Mouse (Mus musculus) forebrain, embryonic 10.5 days (tissue): Measurements from ENCODE around the gene Rims1. TPM values are rescaled to one million over a fixed set of nuclear protein-coding genes. Genes with fewer than 3 reads are reported as not detected.

Source experiments
- DNase-seq: peaks from one replicate; pipeline ENCODE4 v3.0.0-alpha.2; 2017; ENCODE audit warnings: low spot score; ENCODE audit errors: extremely low spot score
- H3K27ac ChIP-seq: fragments of 300-500 bp; sonication (generic); 2 replicates; pipeline ENCODE4 v1.5.1; 2016; ENCODE audit warnings: mild to moderate bottlenecking
- H3K27me3 ChIP-seq: fragments of 300-500 bp; sonication (generic); 2 replicates; pipeline ENCODE4 v1.6.1; 2016; ENCODE audit warnings: mild to moderate bottlenecking; ENCODE audit not compliant: poor library complexity, severe bottlenecking
- H3K36me3 ChIP-seq: fragments of 300-500 bp; sonication (generic); replicated peaks from 2 replicates; pipeline ENCODE4 v1.6.1; 2016; ENCODE audit warnings: mild to moderate bottlenecking, moderate library complexity
- H3K4me1 ChIP-seq: fragments of 300-500 bp; sonication (generic); 2 replicates; pipeline ENCODE4 v1.6.1; 2016
- H3K4me3 ChIP-seq: fragments of 300-500 bp; sonication (generic); 2 replicates; pipeline ENCODE4 v1.5.1; 2016; ENCODE audit warnings: mild to moderate bottlenecking, moderate library complexity
- H3K9me3 ChIP-seq: fragments of 300-500 bp; sonication (generic); 2 replicates; pipeline ENCODE4 v1.6.1; 2016; ENCODE audit warnings: mild to moderate bottlenecking, moderate library complexity
- WGBS: fragments of 180-500 bp; shearing (Covaris S2); methylation state at CpG from one replicate; pipeline ENCODE4 v1.1.7; 2016; 5-methylcytosine and 5-hydroxymethylcytosine counted together
- polyA plus RNA-seq: library from polyadenylated mRNA; unstranded; fragments of >200 nt; fragmentation: Nextera tagmentation; extraction: Ambion mirVana; gene quantifications from 2 replicates; pipeline ENCODE4 v1.2.1, GENCODE M21; 2016

The Rims1 gene
- 0.96 and 1.1 TPM in 2 replicates for polyA plus RNA-seq

DNA sequence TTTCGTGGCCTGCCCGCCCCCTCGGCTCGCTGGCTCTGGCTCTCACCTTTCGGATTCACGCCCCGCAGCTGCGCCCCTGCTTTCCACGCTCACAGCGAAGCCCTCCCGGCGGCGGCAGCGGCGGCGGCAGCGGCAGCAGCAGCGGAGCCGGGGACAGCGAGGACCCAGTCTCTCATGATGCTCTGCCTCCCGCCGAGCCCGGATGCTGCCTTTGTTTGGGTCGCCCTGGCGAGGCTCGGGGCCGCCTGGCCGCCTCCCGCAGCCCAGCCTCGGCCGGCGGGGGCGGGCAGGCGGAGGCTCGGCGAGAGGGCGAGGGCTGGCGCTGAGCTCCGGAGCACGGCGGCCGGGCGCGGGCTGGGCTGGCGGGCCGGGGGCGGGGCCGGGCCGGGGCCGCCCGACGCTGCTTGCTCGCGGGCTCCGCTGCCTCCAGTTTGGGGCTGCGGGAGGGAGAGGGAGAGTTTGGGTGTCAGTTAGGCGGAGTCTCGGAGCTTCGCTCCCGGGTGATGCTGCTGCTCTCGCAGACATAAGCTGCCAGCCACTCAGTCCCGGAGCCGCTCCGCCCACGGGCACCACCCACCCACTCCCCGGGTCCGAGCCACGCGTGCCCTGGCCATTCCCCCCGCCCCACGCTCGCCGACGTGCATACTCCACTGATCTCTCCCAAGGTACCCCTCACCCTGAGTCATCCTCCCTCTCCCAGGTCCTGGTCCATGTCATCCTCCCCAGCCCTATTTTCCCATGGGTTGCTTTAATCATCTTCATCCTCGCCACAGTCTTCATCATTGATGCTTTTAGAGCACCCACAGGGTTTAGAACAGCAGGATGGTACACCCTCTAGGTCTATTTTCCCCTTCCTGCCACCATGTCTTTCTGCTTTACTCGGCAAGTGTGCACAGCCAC is at the start of gene Rims1:
Gene Rims1, minus strand, starts transcription at position 269 of the 900 bp plus-strand sequence.
- Histone ChIP-seq H3K9me3 (no peaks in the 10 kb centered on the region), H3K36me3 (no peaks in the 10 kb centered on the region), H3K27ac (peak within 1 kb of the TSS; percentile 85), H3K4me1 (peaks cover 13% of the 10 kb centered on the region), H3K27me3 (peaks cover 40% of the 10 kb centered on the region), H3K4me3 (peak within 1 kb of the TSS; percentile 66)
- WGBS = under 1% methylated on average over 54 of the region's 76 CpGs
- DNase-seq = peak; percentile 57

DNA sequence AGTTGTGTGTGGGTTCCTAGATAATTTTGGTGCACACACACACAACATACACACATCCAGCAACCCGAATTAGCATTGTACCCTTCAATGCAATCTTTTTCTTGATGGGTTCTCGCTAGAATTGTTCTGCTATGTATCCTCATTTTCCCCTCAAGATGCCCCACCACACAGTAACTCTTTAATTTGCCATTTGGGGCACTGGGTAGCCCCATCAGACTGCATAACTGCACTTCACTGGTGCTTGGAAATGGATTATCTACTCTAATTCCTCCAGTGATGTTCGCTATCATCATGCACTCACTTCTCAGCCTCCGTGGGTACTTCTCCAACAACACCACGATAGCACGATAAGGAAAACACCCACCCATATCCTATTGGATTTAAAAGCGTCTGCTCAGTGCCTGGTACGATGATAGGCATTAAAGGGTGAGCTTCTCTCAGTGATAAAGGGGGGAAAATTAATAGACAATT is 867 bp upstream of the Rims1 start:
- Histone ChIP-seq H3K4me1 (peaks cover 13% of the 10 kb centered on the region), H3K27ac (no peak overlapping the region), H3K9me3 (no peaks in the 10 kb centered on the region), H3K36me3 (no peaks in the 10 kb centered on the region), H3K4me3 (peak overlapping the region; percentile 66), H3K27me3 (peaks cover 40% of the 10 kb centered on the region)
- no peak for DNase-seq
- WGBS = 25% methylated on average over 8 of the region's 8 CpGs

DNA sequence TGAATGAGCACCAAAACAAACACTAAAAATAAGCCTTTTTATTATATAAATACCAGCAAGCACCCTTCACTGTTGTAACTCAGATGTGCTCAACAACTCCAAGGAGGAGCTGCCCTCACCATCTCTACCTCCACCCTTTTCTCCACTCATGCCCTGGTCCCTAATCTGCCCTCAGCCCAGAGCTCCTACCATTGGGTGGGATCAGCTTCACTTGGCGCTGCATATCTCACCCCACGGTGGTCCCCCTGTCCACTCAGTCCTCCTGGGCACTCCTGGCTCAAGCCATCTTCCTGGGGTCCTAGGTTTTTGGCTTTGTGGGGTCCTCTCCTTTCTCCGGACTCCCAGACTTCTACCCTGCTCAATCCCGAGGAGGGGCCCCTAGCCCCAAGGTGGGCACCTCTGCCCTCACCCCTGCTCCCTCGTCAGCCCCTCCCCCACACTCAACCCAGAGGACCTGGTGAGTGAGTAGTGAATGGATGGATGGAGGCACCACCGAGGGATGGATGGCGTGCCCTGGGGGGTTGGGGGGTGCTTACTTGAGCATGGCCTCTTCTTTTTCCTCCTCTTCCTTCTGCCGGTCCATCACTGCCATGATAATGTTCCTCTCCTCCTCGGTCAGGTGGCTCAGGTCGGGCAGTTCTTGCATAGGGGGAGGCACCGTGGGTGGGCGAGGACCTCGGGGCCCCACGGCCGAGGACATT is 619 bp downstream of the Rims1 start:
- H3K36me3 ChIP-seq = no peaks in the 10 kb centered on the region
- peak overlapping the region; percentile 66 for H3K4me3 ChIP-seq
- no peak for DNase-seq
- H3K27ac ChIP-seq = peak overlapping the region; percentile 85
- WGBS = 7% methylated on average over 15 of the region's 15 CpGs
- peaks cover 13% of the 10 kb centered on the region for H3K4me1 ChIP-seq
- peaks cover 40% of the 10 kb centered on the region for H3K27me3 ChIP-seq
- no peaks in the 10 kb centered on the region for H3K9me3 ChIP-seq

DNA sequence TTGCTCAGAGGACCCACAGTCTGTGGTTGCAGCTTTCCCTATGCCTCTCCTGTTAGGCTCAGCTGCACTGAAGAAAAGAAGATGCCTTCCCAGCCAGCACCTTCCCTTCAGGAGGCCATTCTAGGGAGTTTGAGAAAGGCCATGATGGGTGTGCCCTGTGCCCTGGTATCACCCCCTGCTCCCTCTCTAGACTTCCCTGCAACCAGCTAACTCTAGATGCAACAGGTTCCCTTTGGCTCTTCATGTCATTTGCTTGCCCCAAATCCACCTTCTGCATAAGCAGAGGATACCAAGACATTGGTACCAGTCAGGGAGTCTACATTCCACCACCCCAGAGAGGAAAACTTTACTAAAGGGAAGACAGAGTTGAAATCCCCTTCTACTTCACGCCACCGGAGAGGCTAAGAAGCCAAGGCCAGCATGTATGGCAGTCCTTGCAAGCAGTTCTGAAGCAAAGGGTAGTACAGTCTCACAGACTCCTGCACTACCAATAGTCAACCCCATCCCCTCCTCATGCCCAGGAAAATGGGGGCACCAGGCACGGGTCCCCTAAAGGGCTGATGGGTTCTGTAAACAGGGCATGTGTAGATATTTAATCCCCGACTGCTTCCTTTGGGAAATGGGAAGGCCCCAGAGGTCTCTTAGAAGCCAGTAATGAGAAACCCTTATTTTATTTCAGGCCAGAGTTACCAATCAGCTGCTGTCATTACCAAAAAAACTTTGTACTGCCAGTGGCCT is 1.5 kb downstream of the Rims1 start:
- H3K27me3 ChIP-seq = peaks cover 40% of the 10 kb centered on the region
- H3K36me3 ChIP-seq = no peaks in the 10 kb centered on the region
- H3K27ac ChIP-seq = no peak overlapping the region
- peaks cover 13% of the 10 kb centered on the region for H3K4me1 ChIP-seq
- no peaks in the 10 kb centered on the region for H3K9me3 ChIP-seq
- no peak for DNase-seq
- H3K4me3 ChIP-seq = no peak overlapping the region
- WGBS = 76% methylated on average over 4 of the region's 4 CpGs

DNA sequence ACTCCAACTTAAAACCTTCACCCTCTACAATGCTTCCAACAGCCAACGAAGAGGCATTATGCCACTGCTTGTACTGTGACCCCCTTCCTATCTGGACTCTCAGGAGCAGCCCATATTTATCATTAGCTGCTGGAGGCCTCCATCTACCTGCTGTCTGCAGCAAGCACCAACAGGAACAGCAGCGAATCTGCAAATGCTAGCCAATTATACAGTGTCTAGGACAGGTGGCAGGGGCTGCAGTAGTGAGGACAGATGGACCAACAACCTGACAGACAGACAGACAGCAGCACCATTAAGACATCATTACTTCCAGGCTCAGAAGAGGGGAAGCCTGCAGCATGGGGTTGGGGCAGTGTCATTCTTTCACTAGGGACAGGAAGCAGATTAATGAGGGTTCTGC is 2.3 kb downstream of the Rims1 start:
- H3K4me1 ChIP-seq = peaks cover 13% of the 10 kb centered on the region
- no peaks in the 10 kb centered on the region for H3K9me3 ChIP-seq
- 79% methylated on average over 2 of the region's 2 CpGs for WGBS
- H3K4me3 ChIP-seq = no peak overlapping the region
- no peaks in the 10 kb centered on the region for H3K36me3 ChIP-seq
- H3K27ac ChIP-seq = no peak overlapping the region
- DNase-seq = no peak
- peaks cover 40% of the 10 kb centered on the region for H3K27me3 ChIP-seq

DNA sequence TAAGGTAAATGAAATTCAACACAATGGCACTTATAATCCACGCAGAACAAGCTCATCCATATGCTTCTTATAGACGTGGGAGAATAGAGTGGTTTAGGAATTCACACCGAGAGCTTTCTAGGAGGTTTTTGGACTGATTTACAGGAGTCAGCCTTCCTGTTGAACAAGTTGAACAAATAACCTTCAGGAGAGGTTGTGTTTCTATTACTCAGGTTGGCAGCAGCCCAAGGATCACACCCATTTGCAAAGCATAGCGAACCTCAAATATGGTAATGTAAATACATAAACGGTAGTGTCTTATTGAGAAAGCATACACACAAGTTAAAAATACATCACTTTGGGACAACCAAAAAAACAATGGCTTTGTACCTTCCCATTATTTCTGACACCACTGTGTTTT is 5.5 kb downstream of the Rims1 start:
- no peak for DNase-seq
- Histone ChIP-seq H3K4me3 (no peak overlapping the region), H3K4me1 (peaks cover 4% of the 10 kb centered on the region), H3K27me3 (peaks cover 15% of the 10 kb centered on the region), H3K36me3 (no peaks in the 10 kb centered on the region), H3K9me3 (no peaks in the 10 kb centered on the region), H3K27ac (no peak overlapping the region)
- 92% methylated on average over 5 of the region's 5 CpGs for WGBS

DNA sequence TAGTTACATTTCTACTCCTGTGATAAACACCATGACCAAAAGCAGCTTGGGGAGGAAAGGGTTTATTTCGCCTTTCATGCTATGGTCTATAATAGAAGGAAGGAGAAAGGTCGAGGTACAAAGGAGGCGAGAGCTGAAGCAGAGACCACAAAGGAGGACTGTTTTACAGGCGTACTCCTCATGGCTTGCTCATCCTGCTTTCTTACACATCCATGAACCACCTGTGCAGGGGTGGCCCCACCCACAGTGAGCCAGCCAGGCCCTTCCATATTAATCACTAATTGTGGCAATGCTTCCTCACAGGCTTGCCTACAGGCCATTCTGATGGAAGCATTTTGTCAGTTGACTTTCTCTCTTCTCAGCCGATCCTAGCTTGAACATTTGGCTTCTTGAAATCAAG is 8.7 kb downstream of the Rims1 start:
- Histone ChIP-seq H3K4me3 (no peak overlapping the region), H3K4me1 (no peaks in the 10 kb centered on the region), H3K9me3 (no peaks in the 10 kb centered on the region), H3K36me3 (no peaks in the 10 kb centered on the region), H3K27me3 (no peaks in the 10 kb centered on the region), H3K27ac (no peak overlapping the region)
- DNase-seq = no peak
- 75% methylated on average over 5 of the region's 5 CpGs for whole genome bisulfite sequencing

DNA sequence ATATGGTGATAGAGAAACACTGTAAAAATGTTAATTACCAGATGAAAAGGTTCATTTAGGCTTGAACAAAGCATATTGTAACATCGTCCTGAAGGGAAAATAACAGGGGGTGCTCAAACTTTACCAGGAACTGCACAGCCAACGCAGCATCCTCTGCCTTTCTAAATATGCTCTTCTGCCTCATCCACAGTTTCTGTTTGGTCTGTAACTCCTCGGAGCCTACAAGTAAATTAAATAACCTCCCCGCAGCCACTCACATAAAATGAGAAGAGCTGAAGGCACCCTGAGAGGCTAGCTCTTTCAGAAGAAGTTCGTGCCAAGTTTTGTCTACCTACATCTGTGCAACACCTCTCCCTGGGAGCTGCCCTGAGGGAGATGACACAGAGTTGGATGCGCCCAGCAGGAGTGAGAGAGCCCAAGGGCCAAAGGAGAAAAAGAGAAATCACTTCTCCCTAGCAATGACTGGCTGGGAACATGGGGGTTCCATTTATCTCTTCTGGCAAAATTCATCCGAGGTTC is 16.3 kb downstream of the Rims1 start:
- H3K27ac ChIP-seq = no peak overlapping the region
- DNase-seq = no peak
- H3K4me1 ChIP-seq = peaks cover 5% of the 10 kb centered on the region; the same call in 1 of the 2 replicates
- WGBS = 38% methylated on average over 7 of the region's 7 CpGs
- H3K27me3 ChIP-seq = no peaks in the 10 kb centered on the region
- H3K9me3 ChIP-seq = no peaks in the 10 kb centered on the region
- H3K36me3 ChIP-seq = no peaks in the 10 kb centered on the region
- no peak overlapping the region for H3K4me3 ChIP-seq

DNA sequence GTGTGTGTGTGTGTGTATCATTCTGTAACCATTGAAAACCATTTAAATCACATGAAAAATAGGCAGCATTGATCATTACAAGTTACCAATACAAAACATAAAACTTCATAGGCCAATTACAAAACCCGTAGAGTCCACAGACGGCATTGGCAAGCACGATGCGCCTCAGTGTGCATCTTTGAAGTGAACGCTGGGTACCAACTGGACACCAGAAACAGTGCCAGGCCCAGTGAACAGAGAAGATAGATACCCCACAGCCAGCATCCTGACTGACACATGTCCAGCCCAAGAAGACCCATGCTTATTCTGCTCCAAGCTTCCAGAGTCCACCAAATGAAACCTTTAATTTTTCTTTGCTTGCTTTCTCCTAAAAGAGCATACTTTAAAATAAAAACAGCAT is 18.2 kb downstream of the Rims1 start:
- H3K4me3 ChIP-seq = no peak overlapping the region
- 88% methylated on average over 5 of the region's 5 CpGs for WGBS
- H3K27ac ChIP-seq = no peak overlapping the region
- peaks cover 5% of the 10 kb centered on the region; the same call in 1 of the 2 replicates for H3K4me1 ChIP-seq
- no peaks in the 10 kb centered on the region for H3K27me3 ChIP-seq
- no peaks in the 10 kb centered on the region for H3K9me3 ChIP-seq
- no peaks in the 10 kb centered on the region for H3K36me3 ChIP-seq
- DNase-seq = no peak

DNA sequence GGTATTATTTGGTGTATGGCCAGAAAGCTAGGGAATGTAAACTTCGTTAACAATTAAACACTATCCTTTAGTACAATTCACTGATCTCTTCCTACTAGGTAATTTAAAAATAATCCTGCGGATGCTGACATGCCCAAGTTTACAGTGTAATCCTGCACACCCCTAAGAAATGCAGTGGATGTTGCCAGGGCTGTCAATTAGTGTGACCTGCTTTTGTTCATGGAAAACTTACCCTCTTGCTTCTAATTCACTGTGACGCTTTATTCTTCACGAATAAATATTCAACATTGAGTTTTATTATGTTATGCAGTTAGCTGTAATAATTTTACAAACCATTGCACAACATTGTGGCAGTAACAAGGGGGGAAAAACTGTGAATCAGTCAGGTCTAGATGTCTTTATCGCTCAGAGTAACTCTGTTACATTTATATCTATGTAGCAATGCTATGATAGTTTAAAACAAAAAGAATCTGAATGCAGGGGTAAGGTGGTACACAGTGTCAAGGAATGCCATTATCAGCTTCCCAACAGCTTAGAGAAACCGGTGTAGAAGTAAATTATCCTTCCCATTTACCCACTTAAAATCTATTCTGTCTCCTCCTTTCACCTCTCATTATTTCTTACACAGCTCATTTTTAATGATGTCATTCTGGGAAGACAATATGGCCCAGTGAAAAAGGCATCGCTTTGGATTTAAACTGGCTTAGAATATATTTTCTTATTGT is 35.1 kb downstream of the Rims1 start:
- DNase-seq = no peak
- no peaks in the 10 kb centered on the region for H3K36me3 ChIP-seq
- no peak overlapping the region for H3K27ac ChIP-seq
- H3K4me1 ChIP-seq = peaks cover 4% of the 10 kb centered on the region; the same call in 1 of the 2 replicates
- H3K9me3 ChIP-seq = no peaks in the 10 kb centered on the region
- H3K4me3 ChIP-seq = no peak overlapping the region
- no peaks in the 10 kb centered on the region for H3K27me3 ChIP-seq
- WGBS = 73% methylated on average over 7 of the region's 7 CpGs

DNA sequence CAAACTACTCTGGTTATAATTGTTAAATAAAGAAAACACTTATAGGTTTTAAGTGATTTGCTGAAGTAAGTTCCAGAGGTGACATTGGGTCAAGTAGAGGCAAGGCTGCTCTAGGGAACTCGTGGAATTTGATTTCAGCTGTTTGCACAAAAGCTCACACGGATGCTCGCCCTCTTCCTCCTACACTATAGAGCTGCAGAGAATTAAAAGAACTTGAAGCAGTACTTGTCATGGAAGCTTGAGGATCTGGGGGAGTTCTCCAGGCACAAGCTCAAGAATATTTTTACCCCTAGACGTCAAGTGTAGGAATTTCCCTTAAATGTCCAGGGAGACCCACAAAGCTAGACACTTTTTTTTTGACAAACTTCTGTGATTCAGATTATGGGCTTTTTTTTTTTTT is 42.4 kb downstream of the Rims1 start:
- 92% methylated on average over 4 of the region's 4 CpGs for WGBS
- Histone ChIP-seq H3K27ac (no peak overlapping the region), H3K27me3 (no peaks in the 10 kb centered on the region), H3K36me3 (no peaks in the 10 kb centered on the region), H3K4me3 (no peak overlapping the region), H3K9me3 (no peaks in the 10 kb centered on the region), H3K4me1 (no peaks in the 10 kb centered on the region)
- DNase-seq = no peak

DNA sequence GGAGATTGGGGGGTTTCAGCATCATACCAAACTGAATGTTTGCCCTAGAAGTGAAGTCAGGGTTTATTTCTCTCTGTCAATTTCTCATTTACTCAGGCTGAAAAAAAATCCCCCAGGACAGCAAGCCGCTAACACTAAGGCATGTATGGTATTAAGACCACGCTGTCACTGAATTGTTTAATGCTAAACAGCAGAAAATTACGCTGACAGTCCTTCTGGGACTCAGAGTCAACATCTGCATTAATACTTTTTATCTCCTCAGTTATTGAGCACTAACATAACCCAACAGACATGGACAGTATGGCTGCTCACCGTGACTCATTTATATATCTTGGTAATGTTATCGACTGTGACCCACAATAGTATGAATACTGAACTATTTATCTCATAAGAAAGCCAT is 43.0 kb downstream of the Rims1 start:
- H3K9me3 ChIP-seq = no peaks in the 10 kb centered on the region
- no peak overlapping the region for H3K27ac ChIP-seq
- WGBS = 93% methylated on average over 5 of the region's 5 CpGs

More for the DNA sequence above, 43.0 kb downstream of the Rims1 start:
- Histone ChIP-seq H3K27me3 (no peaks in the 10 kb centered on the region), H3K36me3 (no peaks in the 10 kb centered on the region), H3K4me3 (no peak overlapping the region), H3K4me1 (no peaks in the 10 kb centered on the region)
- DNase-seq = no peak
